Mouse (Mus musculus) c-Kit-positive CD71-positive TER-119-negative erythroid progenitor cells, embryonic 14.5 days (primary cell): ENCODE data around the gene Cluh.
A peak's percentile ranks its signal among the peaks of the same experiment; 100 is the strongest.

ENCODE experiments used
- DNase-seq: peaks from one replicate; pipeline ENCODE4 v3.0.0-alpha.2; 2013; ENCODE audit warnings: low read depth

Cluh gene

GRCm38 (mm10) chr11:74673561-74673960 lies 24.3 kb downstream of the Cluh start:
- DNase-seq = peak; percentile 57

DNA sequence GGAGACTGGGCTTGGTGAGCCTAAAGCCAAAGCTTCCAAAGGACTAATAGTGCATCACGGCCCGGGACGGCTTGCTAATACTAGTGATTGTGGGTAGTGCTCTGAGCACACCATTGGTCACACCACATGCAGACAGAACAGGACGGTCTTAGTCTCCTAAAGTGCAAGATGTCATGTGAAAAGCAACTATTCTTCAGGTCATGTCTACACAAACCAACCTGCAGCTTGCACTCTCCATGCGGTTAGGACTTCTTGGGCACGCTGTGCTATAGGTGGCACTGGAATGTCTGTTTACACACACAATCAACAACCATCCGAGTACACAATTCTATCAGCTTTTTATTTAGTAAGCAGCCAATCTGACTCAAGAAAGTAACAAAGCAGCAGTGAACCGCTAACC lies 25.4 kb downstream of the Cluh start:
- DNase-seq = no peak

DNA sequence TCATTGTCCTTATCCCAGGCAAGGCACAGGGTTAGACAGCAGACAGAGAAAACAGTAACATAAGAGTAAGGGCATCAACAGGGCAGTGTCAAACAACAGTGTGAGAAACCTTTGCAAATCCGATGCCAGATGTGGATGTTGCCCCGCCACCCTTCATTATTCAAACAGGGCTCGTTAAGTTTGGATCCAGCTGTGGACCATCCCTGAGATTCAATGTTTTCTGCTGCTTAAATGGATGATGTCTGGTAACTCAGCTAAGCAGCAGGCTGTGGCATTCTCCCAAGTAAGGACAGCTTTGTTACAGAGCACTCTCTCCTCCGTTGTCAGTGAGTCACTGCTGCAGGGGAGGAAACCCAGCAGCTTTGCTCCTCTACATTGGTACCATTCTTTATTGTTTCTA lies 25.9 kb downstream of the Cluh start:
- no peak for DNase-seq

GRCm38 (mm10) chr11:74692151-74692550 lies 42.9 kb downstream of the Cluh start:
- no peak for DNase-seq

DNA sequence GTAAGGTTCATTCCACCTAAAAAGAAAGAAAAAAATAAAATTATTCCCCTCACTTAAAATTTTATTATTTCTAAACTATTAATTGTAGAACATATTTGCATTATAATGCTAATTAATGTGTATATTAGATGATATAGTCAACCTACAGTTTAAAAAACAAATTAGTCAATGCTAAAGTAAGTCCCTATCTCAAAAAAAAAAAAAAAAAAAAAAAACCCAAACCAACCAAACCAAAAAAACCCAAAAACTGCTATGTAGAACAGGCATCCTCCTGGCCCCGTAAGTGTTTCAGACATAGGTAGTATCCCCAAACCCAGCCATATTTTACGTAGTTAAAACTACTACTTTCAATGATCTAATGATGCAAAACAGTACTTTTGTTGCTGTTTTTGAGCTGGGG lies 50.2 kb downstream of the Cluh start:
- no peak for DNase-seq

DNA sequence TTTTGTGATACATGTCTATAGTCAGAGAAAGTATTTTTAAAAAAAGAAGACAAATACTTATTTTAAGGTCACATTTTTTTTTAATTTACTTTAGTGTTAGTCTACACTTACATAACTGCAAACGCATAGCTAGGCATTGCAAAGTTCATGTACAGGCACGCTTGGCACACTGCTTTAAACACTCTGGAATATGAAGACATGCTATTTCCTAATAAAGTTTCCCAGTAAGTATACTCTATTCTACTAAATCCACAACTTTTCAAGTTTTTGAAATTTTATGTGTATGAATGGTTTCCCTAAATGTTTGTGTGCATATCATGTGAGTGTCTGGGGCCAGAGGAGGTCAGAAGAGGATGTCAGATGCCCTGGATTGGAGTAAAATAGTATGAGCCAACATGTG lies 54.8 kb downstream of the Cluh start:
- DNase-seq = no peak

- no peak for DNase-seq
Observed at GRCm38 (mm10) chr11:74708781-74709180, 59.5 kb downstream of the Cluh start.

- DNase-seq = no peak
Observed at GRCm38 (mm10) chr11:74710671-74711070, 61.4 kb downstream of the Cluh start.

- no peak for DNase-seq
Observed at GRCm38 (mm10) chr11:74715971-74716525, 66.8 kb downstream of the Cluh start.
